ENCODE assay signal across 12 mouse cellular contexts in the genomic region with DNA sequence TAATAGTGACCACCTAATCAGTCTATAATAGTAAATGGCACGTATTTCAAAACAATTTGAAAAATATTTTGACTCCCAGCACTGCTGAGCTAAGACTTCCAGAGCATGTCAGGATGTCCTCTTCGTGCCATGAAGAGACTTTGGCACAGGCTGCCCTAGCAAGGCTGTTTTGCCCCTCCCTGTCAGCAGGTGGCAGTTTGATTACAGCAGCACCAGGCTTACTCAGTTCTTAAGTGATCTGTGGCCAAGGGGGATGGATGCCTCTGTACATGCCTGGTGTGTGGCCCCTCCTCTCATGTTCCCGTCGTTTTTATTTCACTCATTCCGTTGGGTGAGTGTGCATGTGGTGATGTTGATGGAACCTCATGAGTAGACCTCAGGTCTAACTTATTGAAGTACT. TPM values are rescaled to one million over a fixed set of nuclear protein-coding genes. Genes with fewer than 3 reads are reported as not detected.
DNase-seq lines count a peak whose midpoint lies in the region; ATAC-seq and TF ChIP-seq lines count a peak whose summit lies in the region.
"Had no signal": no experiment of that assay in that cellular context is flagged by ENCODE, and none has a peak within 500 bp of the region (broad histone marks: within the 10 kb centered on the region; RNA-seq: fewer than 3 reads in every experiment).

No protein-coding gene starts in this region.

- no peak overlapping the region for H3K9ac ChIP-seq in midbrain, postnatal 0 days (replicated peaks; ENCODE audit: low read length, poor library complexity, severe bottlenecking)
- no peak overlapping the region for H3K9ac ChIP-seq in midbrain, embryonic 15.5 days
- H3K9ac ChIP-seq: embryonic facial prominence, embryonic 13.5 days; hindbrain, embryonic 13.5 days had no signal

- H3K4me2 ChIP-seq in midbrain, postnatal 0 days (ENCODE audit: low read depth, low read length, poor library complexity, severe bottlenecking): no peak overlapping the region
- no peak overlapping the region for H3K4me2 ChIP-seq in midbrain, embryonic 15.5 days
- H3K4me2 ChIP-seq: embryonic facial prominence, embryonic 13.5 days; hindbrain, embryonic 13.5 days had no signal

- H3K4me1 ChIP-seq in midbrain, postnatal 0 days (ENCODE audit: insufficient read depth, low read length): no peaks in the 10 kb centered on the region
- no peaks in the 10 kb centered on the region for H3K4me1 ChIP-seq in midbrain, embryonic 15.5 days
- H3K4me1 ChIP-seq: hindbrain, embryonic 13.5 days had no signal

- peak; percentile 19 for DNase-seq in adrenal gland, adult 2 months
- no peak for DNase-seq in adrenal gland, postnatal 4 days (ENCODE audit: low spot score in 2 of 2)
- peak; percentile 8 for DNase-seq in midbrain, postnatal 0 days (ENCODE audit: low spot score)
- no peak for DNase-seq in right cerebral cortex, postnatal 14 days
- DNase-seq in heart, adult 18-20 months: no peak
- DNase-seq in cerebellum, adult 18-20 months: no peak

- 68% methylated on average over 5 of the region's 5 CpGs for WGBS in midbrain, postnatal 0 days
- 64% methylated on average over 5 of the region's 5 CpGs for WGBS in midbrain, embryonic 15.5 days

- H3K27ac ChIP-seq in midbrain, postnatal 0 days (ENCODE audit: low read depth, low read length): no peak overlapping the region
- no peak overlapping the region for H3K27ac ChIP-seq in midbrain, embryonic 15.5 days
- H3K27ac ChIP-seq: embryonic facial prominence, embryonic 13.5 days; hindbrain, embryonic 13.5 days had no signal

- H3K27me3 ChIP-seq in midbrain, postnatal 0 days (ENCODE audit: insufficient read depth, low read length): no peaks in the 10 kb centered on the region
- H3K27me3 ChIP-seq in midbrain, embryonic 15.5 days (replicated peaks): no peaks in the 10 kb centered on the region
- H3K27me3 ChIP-seq: embryonic facial prominence, embryonic 13.5 days; hindbrain, embryonic 13.5 days had no signal

- ATAC-seq in midbrain, postnatal 0 days (ENCODE audit: low FRiP score): no peak
- no peak for ATAC-seq in midbrain, embryonic 15.5 days (replicated peaks)
- ATAC-seq in megakaryocyte progenitor cell, adult 5-6 weeks (replicated peaks; ENCODE audit: poor library complexity): peak; percentile 73

- H3K36me3 ChIP-seq in midbrain, postnatal 0 days (ENCODE audit: insufficient read depth, low read length): no peaks in the 10 kb centered on the region
- H3K36me3 ChIP-seq in midbrain, embryonic 15.5 days (replicated peaks): no peaks in the 10 kb centered on the region
- H3K36me3 ChIP-seq: embryonic facial prominence, embryonic 13.5 days; hindbrain, embryonic 13.5 days had no signal

- peak; percentile 18; the same call in 1 of the 2 replicates for TF ChIP-seq CTCF in midbrain, postnatal 0 days (IDR thresholded peaks at IDR 0.05)

- no peaks in the 10 kb centered on the region for H3K9me3 ChIP-seq in midbrain, postnatal 0 days (ENCODE audit: low read length)
- H3K9me3 ChIP-seq in midbrain, embryonic 15.5 days: no peaks in the 10 kb centered on the region
- H3K9me3 ChIP-seq: embryonic facial prominence, embryonic 13.5 days; hindbrain, embryonic 13.5 days had no signal

- H3K4me3 ChIP-seq in midbrain, postnatal 0 days (ENCODE audit: low read depth, low read length): no peak overlapping the region
- H3K4me3 ChIP-seq in midbrain, embryonic 15.5 days: no peak overlapping the region
- H3K4me3 ChIP-seq: embryonic facial prominence, embryonic 13.5 days; hindbrain, embryonic 13.5 days had no signal

RNA-seq across cellular contexts. Expression of a gene that starts 2.3 kb away (rescaled TPM):
- not detected for total RNA-seq in adrenal gland, adult 2 months (2021)
- polyA plus RNA-seq in adrenal gland, adult 2 months (2012; rRNA removed): not detected in 2 replicates
- total RNA-seq in adrenal gland, postnatal 4 days (2021): 1 to 10 TPM in 1 of 2 experiments, not detected in 1; 2.3 TPM
- total RNA-seq in midbrain, postnatal 0 days (2014; rRNA removed): not detected in 2 replicates
- polyA plus RNA-seq in midbrain, postnatal 0 days (2015; fragmentation: Nextera tagmentation; extraction: Ambion mirVana): not detected in 2 replicates
- not detected in 2 replicates for polyA plus RNA-seq in midbrain, embryonic 15.5 days (2015; fragmentation: Nextera tagmentation; extraction: Ambion mirVana)
- not detected in 2 replicates for total RNA-seq in megakaryocyte progenitor cell, adult 5-6 weeks (2015)
- total RNA-seq in megakaryocyte progenitor cell, adult 5-6 weeks (2017): not detected in 2 replicates
- not detected for total RNA-seq in heart, adult 18-20 months (2021)
- polyA plus RNA-seq: embryonic facial prominence, embryonic 13.5 days; hindbrain, embryonic 13.5 days; macrophage; urinary bladder, adult 2 months had no signal

Comparison
In these comparisons a context has a peak if more than half of its experiments do, and no peak if none do; other contexts are left out.
1. DNase-seq: peak in adrenal gland, adult 2 months (single experiment) and midbrain, postnatal 0 days (single experiment); none in adrenal gland, postnatal 4 days (0 of 2), right cerebral cortex, postnatal 14 days (single experiment), heart, adult 18-20 months (0 of 2) and cerebellum, adult 18-20 months (0 of 2).